Mouse (Mus musculus) C2C12 (cell line): ENCODE results near the gene Btbd3. TPM values are rescaled to one million over a fixed set of nuclear protein-coding genes. Genes with fewer than 3 reads are reported as not detected.

Experiments
- H3K27me3 ChIP-seq: one replicate; pipeline ENCODE4 v1.6.1; 2011; ENCODE audit not compliant: control insufficient read depth, insufficient read depth, insufficient read length
- H3K36me3 ChIP-seq: one replicate; pipeline ENCODE4 v1.6.1; 2011; ENCODE audit not compliant: control insufficient read depth, insufficient read depth
- H3K4me3 ChIP-seq: one replicate; pipeline ENCODE4 v1.5.1; 2011; ENCODE audit warnings: mild to moderate bottlenecking, control low read depth; ENCODE audit not compliant: poor library complexity, insufficient read depth, severe bottlenecking
- H3K79me2 ChIP-seq: one replicate; pipeline ENCODE4 v1.6.1; 2011; ENCODE audit not compliant: control insufficient read depth, insufficient read depth
- H3K79me3 ChIP-seq: one replicate; pipeline ENCODE4 v1.6.1; 2011; ENCODE audit warnings: low read depth, control low read depth
- H3ac ChIP-seq: one replicate; pipeline ENCODE3; 2011; ENCODE audit warnings: low read depth; ENCODE audit not compliant: control insufficient read depth, insufficient read length
- CEBPB ChIP-seq: IDR thresholded peaks from one replicate; pipeline ENCODE4 v1.6.1; 2011; ENCODE audit warnings: low read depth, mild to moderate bottlenecking, control low read depth, moderate library complexity
- CTCF ChIP-seq: IDR thresholded peaks from one replicate; pipeline ENCODE4 v1.5.1; 2011; ENCODE audit not compliant: control insufficient read depth, insufficient read depth, insufficient read length
- FOSL1 ChIP-seq: IDR thresholded peaks from one replicate; pipeline ENCODE4 v1.8.0; 2011; ENCODE audit warnings: mild to moderate bottlenecking, low read length; ENCODE audit not compliant: poor library complexity, insufficient read depth, severe bottlenecking
- MAX ChIP-seq: IDR thresholded peaks from one replicate; pipeline ENCODE4 v1.6.1; 2011; ENCODE audit warnings: mild to moderate bottlenecking, control low read depth
- MYOD1 ChIP-seq: IDR thresholded peaks from one replicate; pipeline ENCODE4 v1.6.1; 2011; ENCODE audit warnings: low read depth; ENCODE audit not compliant: control insufficient read depth, insufficient read length
- MYOG ChIP-seq: IDR thresholded peaks from one replicate; pipeline ENCODE4 v1.6.1; 2011; ENCODE audit not compliant: control insufficient read depth, insufficient read length; ENCODE audit errors: extremely low read depth
- USF1 ChIP-seq: IDR thresholded peaks from one replicate; pipeline ENCODE4 v1.6.1; 2011; ENCODE audit warnings: low read depth, mild to moderate bottlenecking, control low read depth, moderate library complexity
- polyA plus RNA-seq: library from polyadenylated mRNA; unstranded; fragments of >200 nt; fragmentation: generic; extraction: Trizol; gene quantifications from one replicate; pipeline ENCODE4 v1.2.1, GENCODE M21; 2012; ENCODE audit warnings: missing spikeins

Gene Btbd3
- polyA plus RNA-seq, 1 experiment = 3.1 TPM

- H3K79me3 ChIP-seq = peaks cover 46% of the 10 kb centered on the region
- H3ac ChIP-seq = no peak overlapping the region
- TF ChIP-seq FOSL1 (no peak), MYOG (no peak), MYOD1 (no peak), USF1 (no peak), CEBPB (no peak), CTCF (no peak), MAX (no peak)
These were observed 17.7 kb downstream of the Btbd3 start for GRCm38 (mm10) chr2:138274086-138274485.

GRCm38 (mm10) chr2:138277842-138278691, 21.7 kb downstream of the Btbd3 start:
- Histone ChIP-seq H3K79me2 (peaks cover 30% of the 10 kb centered on the region), H3K79me3 (peaks cover 29% of the 10 kb centered on the region), H3K27me3 (no peaks in the 10 kb centered on the region), H3ac (no peak overlapping the region), H3K4me3 (no peak overlapping the region), H3K36me3 (peaks cover 10% of the 10 kb centered on the region)
- TF ChIP-seq MAX (no peak), MYOD1 (no peak), CTCF (no peak), CEBPB (no peak), USF1 (no peak), FOSL1 (no peak), MYOG (no peak)

More at GRCm38 (mm10) chr2:138274086-138274485, 17.7 kb downstream of the Btbd3 start:
- no peaks in the 10 kb centered on the region for H3K27me3 ChIP-seq
- H3K79me2 ChIP-seq = peaks cover 62% of the 10 kb centered on the region
- H3K36me3 ChIP-seq = peaks cover 1% of the 10 kb centered on the region
- no peak overlapping the region for H3K4me3 ChIP-seq

GRCm38 (mm10) chr2:138278853-138279640, 22.7 kb downstream of the Btbd3 start:
- H3K27me3 ChIP-seq = no peaks in the 10 kb centered on the region
- H3ac ChIP-seq = no peak overlapping the region
- TF ChIP-seq MYOD1 = no peak
- TF ChIP-seq CEBPB = no peak
- TF ChIP-seq MYOG = no peak
- TF ChIP-seq CTCF = no peak
- no peak for TF ChIP-seq USF1
- no peak for TF ChIP-seq MAX
- TF ChIP-seq FOSL1 = no peak
- H3K4me3 ChIP-seq = no peak overlapping the region
- peaks cover 15% of the 10 kb centered on the region for H3K36me3 ChIP-seq
- peaks cover 21% of the 10 kb centered on the region for H3K79me2 ChIP-seq
- H3K79me3 ChIP-seq = peaks cover 26% of the 10 kb centered on the region

GRCm38 (mm10) chr2:138279641-138280040, 23.3 kb downstream of the Btbd3 start:
- Histone ChIP-seq H3ac (no peak overlapping the region), H3K79me2 (peaks cover 15% of the 10 kb centered on the region), H3K4me3 (no peak overlapping the region), H3K79me3 (peaks cover 20% of the 10 kb centered on the region), H3K27me3 (no peaks in the 10 kb centered on the region), H3K36me3 (peaks cover 16% of the 10 kb centered on the region)
- no peak for TF ChIP-seq CEBPB
- no peak for TF ChIP-seq FOSL1
- no peak for TF ChIP-seq MAX
- TF ChIP-seq CTCF = no peak
- no peak for TF ChIP-seq MYOG
- no peak for TF ChIP-seq USF1

- Histone ChIP-seq H3K4me3 (no peak overlapping the region), H3ac (no peak overlapping the region), H3K79me2 (peaks cover 9% of the 10 kb centered on the region), H3K27me3 (no peaks in the 10 kb centered on the region), H3K79me3 (peaks cover 17% of the 10 kb centered on the region), H3K36me3 (peaks cover 22% of the 10 kb centered on the region)
- TF ChIP-seq CTCF (no peak), FOSL1 (no peak), MAX (no peak), USF1 (no peak), MYOG (no peak), CEBPB (no peak), MYOD1 (no peak)
These were observed 23.9 kb downstream of the Btbd3 start for GRCm38 (mm10) chr2:138280225-138280711.
